Mouse (Mus musculus) heart, postnatal 36 days (tissue): ENCODE data around the gene Tssk2. TPM values are rescaled to one million over a fixed set of nuclear protein-coding genes. Genes with fewer than 3 reads are reported as not detected.

Source experiments
- DNase-seq, 2 experiments: peaks; one replicate each; pipeline ENCODE4 v3.0.0; 2021 to 2022
- intact Hi-C: fragments of 180-260 bp; cut with DNase I; formaldehyde crosslinking; loops from one replicate; pipeline ENCODE4 v1.15.1; 2025
- total RNA-seq, 2 experiments: library from RNA; stranded (reverse); gene quantifications; 2 replicates each; pipeline ENCODE4 v1.2.3; 2021

The Tssk2 gene
- total RNA-seq, 2 experiments from 2014 or later, result not detected

DNA sequence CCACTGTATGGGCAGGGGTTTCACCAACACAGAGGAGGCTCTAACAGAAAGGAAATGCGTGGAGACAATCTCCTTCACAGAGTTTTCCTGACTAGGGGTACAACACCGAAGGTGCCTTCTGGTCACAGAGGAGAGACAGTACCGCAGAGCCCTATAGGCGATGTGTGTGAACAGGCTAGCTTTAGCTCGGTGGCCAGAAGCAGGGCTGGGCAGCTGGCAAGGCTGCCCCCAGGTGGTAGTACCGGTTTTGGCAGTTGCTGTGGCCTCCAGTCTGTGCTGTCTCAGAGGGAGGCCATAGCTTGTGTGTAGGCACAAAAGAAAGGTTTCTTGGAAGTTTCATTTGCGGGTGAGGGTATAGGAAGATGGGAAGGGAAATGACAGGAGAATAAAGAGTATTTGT is 40.4 kb downstream of the Tssk2 start:
- intact Hi-C loops, result no loop called here

DNA sequence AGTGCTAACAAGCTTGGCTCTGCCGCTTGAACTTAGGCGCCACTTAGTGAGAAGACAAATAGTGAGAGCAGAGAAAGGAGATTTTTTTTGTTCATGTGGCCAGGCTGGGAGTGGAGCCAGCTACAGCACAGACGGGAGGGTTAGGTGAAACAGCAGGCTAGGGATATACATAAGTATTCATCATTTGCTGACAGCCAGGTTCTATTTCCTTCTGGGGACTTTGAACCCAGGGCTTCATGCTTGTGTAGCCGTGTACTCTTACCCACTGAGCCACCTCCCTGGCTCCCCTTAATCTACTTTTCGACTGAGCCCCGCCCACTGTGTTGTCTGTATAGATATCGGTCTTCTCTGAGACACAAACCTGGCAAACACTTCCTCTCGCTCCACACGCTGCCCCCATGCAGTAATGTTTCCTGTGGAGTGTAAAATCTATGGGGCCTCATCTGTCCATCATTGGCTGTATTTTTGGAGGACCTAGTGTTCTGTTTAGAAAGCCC is 40.9 kb downstream of the Tssk2 start:
- intact Hi-C loops, result no loop called here
- no peak for DNase-seq

More for the DNA sequence above, 40.4 kb downstream of the Tssk2 start:
- DNase-seq, result peak; percentile 49 to 61

DNA sequence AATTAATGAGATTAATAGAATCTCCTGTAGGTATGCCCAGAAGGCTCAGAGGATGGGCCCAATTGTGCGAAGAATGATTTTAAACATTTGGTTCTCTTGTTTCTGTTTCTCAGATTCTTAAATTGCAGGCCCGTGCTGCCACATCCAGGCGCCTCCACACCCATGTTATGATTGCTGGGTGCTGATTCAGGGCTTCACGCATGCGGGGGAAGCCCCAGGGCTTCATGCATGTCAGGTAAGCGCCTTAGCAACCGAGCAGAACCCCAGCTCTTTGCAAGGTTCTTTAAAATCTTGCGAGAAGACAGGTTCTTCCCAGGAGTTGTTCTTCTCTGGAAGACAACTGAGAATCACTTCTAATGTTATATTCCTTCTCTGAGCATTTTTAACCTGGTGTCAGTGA is 45.0 kb downstream of the Tssk2 start:
- intact Hi-C loops, result no loop called here

DNA sequence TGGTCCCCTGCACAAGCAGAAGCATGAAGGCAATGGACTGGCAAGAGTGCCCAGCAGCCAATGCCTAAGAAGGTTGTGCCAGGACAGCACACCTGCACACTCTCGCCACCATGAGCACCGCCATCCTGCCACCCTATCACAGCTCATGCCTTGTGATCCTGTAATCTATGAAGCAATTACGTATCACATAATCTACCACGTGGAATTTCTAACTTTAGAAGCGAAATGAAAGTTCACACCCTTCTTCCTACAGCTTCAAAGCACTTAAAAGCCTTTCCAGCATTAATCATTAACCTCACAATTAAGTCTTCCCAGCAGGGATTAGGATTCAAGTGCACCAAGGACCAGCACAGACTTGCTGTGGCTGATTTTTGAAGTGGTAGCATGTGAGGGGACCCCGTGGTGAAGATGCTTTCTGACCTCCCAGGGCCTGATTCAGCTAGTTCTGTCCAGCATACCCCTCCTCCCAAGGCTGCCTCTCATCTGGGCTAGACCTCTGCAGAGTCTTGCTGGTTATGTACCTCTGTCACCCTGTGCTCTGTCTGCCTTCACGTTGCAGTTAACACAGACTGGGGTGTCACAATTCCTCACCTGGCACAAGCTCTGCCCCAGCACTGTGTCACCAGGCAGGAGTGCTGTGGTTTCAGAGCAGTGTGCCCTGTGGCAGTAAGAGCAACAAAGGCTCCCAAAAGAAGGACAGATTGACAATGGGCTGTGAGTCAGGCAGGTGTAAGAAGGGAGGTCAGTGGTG is 46.8 kb downstream of the Tssk2 start:
- DNase-seq, result no peak
- intact Hi-C loops, result no loop called here

More for the DNA sequence above, 45.0 kb downstream of the Tssk2 start:
- DNase-seq, result no peak

DNA sequence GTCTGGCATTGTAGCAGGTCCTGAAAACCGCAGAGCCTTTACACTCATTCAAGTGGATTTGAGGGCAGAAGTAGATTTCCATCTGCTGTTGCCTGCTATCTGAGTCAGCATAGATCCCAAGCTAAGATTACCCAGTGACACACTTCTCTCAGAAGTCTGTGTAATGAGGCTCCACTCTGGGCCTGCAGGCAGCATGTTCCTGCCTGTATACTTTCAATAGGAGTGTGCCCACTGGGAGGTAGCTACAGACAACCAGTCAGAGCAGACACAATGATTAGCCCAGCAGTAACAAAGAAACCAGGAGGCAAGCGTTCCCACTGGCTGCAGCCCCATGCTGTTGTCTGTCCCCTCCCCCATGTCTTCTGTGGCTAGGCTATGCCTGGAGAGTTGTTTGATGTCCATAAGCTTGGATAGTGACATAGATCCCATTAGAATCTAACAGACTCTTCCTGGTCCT is 51.0 kb downstream of the Tssk2 start:
- intact Hi-C loops, result no loop called here
- DNase-seq, result no peak

Other genes with a start within 250 kb of the Tssk2 start
- 10 to 100 TPM; 26.2 to 26.6 TPM for gene Med15, start 165.7 kb upstream of the Tssk2 start, total RNA-seq
- 10 to 100 TPM; 17.2 to 20.2 TPM for gene Klhl22, start 139.0 kb upstream of the Tssk2 start, total RNA-seq
- 1 to 10 TPM; 4.5 to 4.9 TPM for gene Scarf2, start 101.4 kb upstream of the Tssk2 start, total RNA-seq
- gene B830017H08Rik, start 65.5 kb upstream of the Tssk2 start, total RNA-seq, result not detected
- 1 to 10 TPM; 2.1 TPM for gene Car15, start 60.3 kb upstream of the Tssk2 start, total RNA-seq
- gene Gm20518, start 7.0 kb upstream of the Tssk2 start, total RNA-seq, result under 1 TPM; 0.16 to 0.17 TPM
- gene Tssk1, start 4.4 kb upstream of the Tssk2 start, total RNA-seq, result under 1 TPM; 0.11 to 0.14 TPM
- gene Dgcr2, start 75 bp upstream of the Tssk2 start, total RNA-seq, result 10 to 100 TPM; 47.3 to 48.6 TPM
- 10 to 100 TPM in 1 of 2 experiments, 1 to 10 TPM in 1; 8.7 to 10.6 TPM for gene Ess2, start 12.7 kb downstream of the Tssk2 start, total RNA-seq
- not detected for gene Gsc2, start 16.4 kb downstream of the Tssk2 start, total RNA-seq
- 10 to 100 TPM in 1 of 2 experiments, 1 to 10 TPM in 1; 5.9 to 13.9 TPM for gene Slc25a1, start 29.6 kb downstream of the Tssk2 start, total RNA-seq
- gene Vpreb2, start 81.8 kb downstream of the Tssk2 start, total RNA-seq, result not detected
- 10 to 100 TPM; 43.2 to 44.0 TPM for gene Dgcr6, start 154.2 kb downstream of the Tssk2 start, total RNA-seq
- 10 to 100 TPM; 23.6 to 28.4 TPM for gene Prodh, start 191.6 kb downstream of the Tssk2 start, total RNA-seq
- 1 to 10 TPM; 2.1 to 6.0 TPM for gene Rtn4r, start 229.0 kb downstream of the Tssk2 start, total RNA-seq